Mouse (Mus musculus) bone marrow, adult 2 months (tissue): ENCODE data around the gene Taf9.

Experiments used
- CTCF ChIP-seq: fragments of 200-500 bp; IDR thresholded peaks from 2 replicates; pipeline ENCODE4 v1.5.1; 2011; ENCODE audit warnings: low read length, control low read depth; ENCODE audit not compliant: control insufficient read depth, insufficient read depth
- POLR2A ChIP-seq: fragments of 200-500 bp; IDR thresholded peaks from 2 replicates; pipeline ENCODE4 v1.6.1; 2011; ENCODE audit warnings: low read depth, mild to moderate bottlenecking, control low read depth, low read length, borderline replicate concordance; ENCODE audit not compliant: control insufficient read depth

DNA sequence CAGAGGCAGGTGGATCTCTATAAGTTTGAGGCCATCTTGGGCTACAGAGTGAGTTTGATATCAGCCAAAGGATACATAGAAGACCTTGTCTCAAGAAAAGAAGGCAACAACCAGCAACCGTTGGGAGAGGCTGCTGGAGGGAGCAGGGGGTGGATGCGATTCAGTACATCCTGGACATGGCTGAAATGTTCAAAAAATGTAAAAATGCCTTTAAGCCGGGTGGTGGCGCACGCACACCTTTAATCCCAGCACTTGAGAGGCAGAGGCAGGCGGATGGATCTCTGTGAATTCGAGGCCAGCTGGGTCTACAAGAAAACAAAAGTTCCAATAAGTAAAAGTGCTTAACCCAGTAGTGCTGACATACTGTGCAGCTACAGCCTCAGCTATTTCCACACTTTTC is 36.1 kb downstream of the Taf9 start:
- TF ChIP-seq POLR2A (no peak), CTCF (no peak)
